Mouse (Mus musculus) thymus, adult 2 months (tissue): Measurements from ENCODE around the gene A930004D18Rik. TPM values are rescaled to one million over a fixed set of nuclear protein-coding genes. Genes with fewer than 3 reads are reported as not detected.

Experiments
- DNase-seq: peaks from one replicate; pipeline ENCODE4 v3.0.0; 2021
- H3K27ac ChIP-seq: fragments of 200-500 bp; 2 replicates; pipeline ENCODE4 v1.5.1; 2012; ENCODE audit warnings: low read length, control low read depth; ENCODE audit not compliant: control insufficient read depth, insufficient read depth
- H3K27me3 ChIP-seq: fragments of 200-500 bp; 2 replicates; pipeline ENCODE4 v1.6.1; 2012; ENCODE audit warnings: mild to moderate bottlenecking, low read length, moderate library complexity, mixed read lengths; ENCODE audit not compliant: control insufficient read depth, insufficient read depth
- H3K36me3 ChIP-seq: fragments of 200-500 bp; 2 replicates; pipeline ENCODE4 v1.6.1; 2012; ENCODE audit warnings: mild to moderate bottlenecking, low read length, moderate library complexity; ENCODE audit not compliant: control insufficient read depth, insufficient read depth
- H3K4me1 ChIP-seq: fragments of 200-500 bp; replicated peaks from 2 replicates; pipeline ENCODE4 v1.6.1; 2012; ENCODE audit warnings: low read length; ENCODE audit not compliant: control insufficient read depth, insufficient read depth
- H3K4me3 ChIP-seq: fragments of 200-500 bp; 2 replicates; pipeline ENCODE4 v1.5.1; 2012; ENCODE audit warnings: mild to moderate bottlenecking, low read length, control low read depth, moderate library complexity; ENCODE audit not compliant: control insufficient read depth, insufficient read depth
- CTCF ChIP-seq: fragments of 200-500 bp; IDR thresholded peaks from 2 replicates; pipeline ENCODE4 v1.5.1; 2012; ENCODE audit warnings: mild to moderate bottlenecking, control low read depth, low read length, moderate library complexity, borderline replicate concordance; ENCODE audit not compliant: control insufficient read depth, poor library complexity, insufficient read depth; ENCODE audit errors: extremely low read depth
- POLR2A ChIP-seq: fragments of 200-500 bp; IDR thresholded peaks from 2 replicates; pipeline ENCODE4 v1.6.1; 2012; ENCODE audit warnings: mild to moderate bottlenecking, low read length, control low read depth, moderate library complexity; ENCODE audit not compliant: control insufficient read depth, poor library complexity, insufficient read depth; ENCODE audit errors: extremely low read depth
- WGBS: fragments of 180-500 bp; shearing (Covaris S2); methylation state at CpG from one replicate; pipeline ENCODE4 v1.1.7; 2018; 5-methylcytosine and 5-hydroxymethylcytosine counted together
- polyA plus RNA-seq: library from polyadenylated mRNA; depleted of rRNA; stranded (reverse); fragments of >200 nt; gene quantifications from 2 replicates; pipeline ENCODE4 v1.2.3, GENCODE M21; 2012; rRNA removed

The A930004D18Rik gene
- polyA plus RNA-seq, 1 experiment: 0.75 TPM

DNA sequence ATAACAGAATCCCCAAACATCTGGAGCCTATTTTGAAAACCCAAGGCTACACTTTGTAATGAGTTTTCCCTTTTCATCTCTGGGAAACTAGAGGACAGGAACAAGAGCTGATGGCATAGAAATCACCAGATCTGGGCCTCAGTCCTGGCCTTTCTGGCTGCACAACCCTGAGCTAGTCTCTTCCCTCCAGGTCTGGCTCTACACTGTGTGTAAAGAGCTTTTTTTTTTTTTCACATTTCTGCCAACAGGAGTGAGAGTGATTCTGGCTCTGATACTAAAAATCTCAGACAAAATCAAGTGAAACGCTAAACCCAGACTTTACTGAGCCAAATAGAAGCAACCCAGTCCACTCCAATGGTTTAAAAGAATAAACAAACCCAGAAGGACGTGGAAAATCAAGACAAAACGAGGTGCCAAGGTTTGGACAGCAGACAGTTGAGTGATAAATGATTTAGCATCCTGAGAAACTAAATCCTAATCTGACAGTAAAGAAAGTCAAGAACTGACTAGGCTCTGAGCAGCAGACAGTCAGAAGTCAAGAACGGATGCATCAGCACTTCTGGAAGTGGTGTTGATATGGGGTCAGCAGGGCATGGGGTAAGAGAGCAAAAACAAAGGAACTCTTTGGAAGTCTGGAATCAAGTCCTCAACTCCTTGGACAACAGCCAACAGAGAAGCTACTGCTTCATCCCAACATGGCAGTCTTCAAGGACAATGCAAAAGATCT, 61.8 kb downstream of the A930004D18Rik start:
- no peak overlapping the region for H3K27ac ChIP-seq
- H3K36me3 ChIP-seq: no peaks in the 10 kb centered on the region
- H3K27me3 ChIP-seq: no peaks in the 10 kb centered on the region
- DNase-seq: no peak
- H3K4me3 ChIP-seq: no peak overlapping the region
- H3K4me1 ChIP-seq: no peaks in the 10 kb centered on the region
- WGBS: 82% methylated on average over 4 of the region's 4 CpGs
- TF ChIP-seq CTCF: no peak
- no peak for TF ChIP-seq POLR2A

Other genes with a start within 250 kb of the A930004D18Rik start
- not detected in 2 replicates for gene H2al2a, start 40.8 kb downstream of the A930004D18Rik start, polyA plus RNA-seq
- 0.38 and 0.41 TPM in 2 replicates for gene Skida1, start 11.3 kb upstream of the A930004D18Rik start, polyA plus RNA-seq
- gene Mllt10, start 17.5 kb upstream of the A930004D18Rik start, polyA plus RNA-seq: 75.4 and 90.3 TPM in 2 replicates